Mouse (Mus musculus) liver, embryonic 15.5 days (tissue): ENCODE data around the gene Gm27027. TPM values are rescaled to one million over a fixed set of nuclear protein-coding genes. Genes with fewer than 3 reads are reported as not detected.

Experiments used
- ATAC-seq: fragments of 200-750 bp; cut with Nextera tagmentation; 2 replicates; pipeline ENCODE4 v1.8.0; 2017; ENCODE audit warnings: moderate number of reproducible peaks, mild to moderate bottlenecking, moderate library complexity; ENCODE audit not compliant: insufficient read depth
- H3K27ac ChIP-seq: fragments of 300-500 bp; sonication (generic); replicated peaks from 2 replicates; pipeline ENCODE4 v1.5.1; 2015; ENCODE audit warnings: mild to moderate bottlenecking, inconsistent platforms
- H3K27me3 ChIP-seq: fragments of 300-500 bp; sonication (generic); 2 replicates; pipeline ENCODE4 v1.6.1; 2015; ENCODE audit warnings: mild to moderate bottlenecking, inconsistent platforms
- H3K36me3 ChIP-seq: fragments of 300-500 bp; sonication (generic); replicated peaks from 2 replicates; pipeline ENCODE4 v1.6.1; 2015; ENCODE audit warnings: moderate library complexity, mild to moderate bottlenecking, inconsistent platforms
- H3K4me1 ChIP-seq: fragments of 300-500 bp; sonication (generic); replicated peaks from 2 replicates; pipeline ENCODE4 v1.6.1; 2015; ENCODE audit warnings: inconsistent platforms
- H3K4me2 ChIP-seq: fragments of 300-500 bp; sonication (generic); 2 replicates; pipeline ENCODE4 v1.6.1; 2015; ENCODE audit warnings: moderate library complexity, mild to moderate bottlenecking, inconsistent platforms
- H3K4me3 ChIP-seq: fragments of 300-500 bp; sonication (generic); replicated peaks from 2 replicates; pipeline ENCODE4 v1.5.1; 2015; ENCODE audit warnings: mild to moderate bottlenecking, inconsistent platforms
- H3K9ac ChIP-seq: fragments of 300-500 bp; sonication (generic); 2 replicates; pipeline ENCODE4 v1.6.1; 2015; ENCODE audit warnings: moderate library complexity, mild to moderate bottlenecking, inconsistent platforms
- H3K9me3 ChIP-seq: fragments of 300-500 bp; sonication (generic); replicated peaks from 2 replicates; pipeline ENCODE4 v1.6.1; 2016; ENCODE audit warnings: inconsistent platforms
- WGBS: fragments of 180-500 bp; shearing (Covaris S2); methylation state at CpG from one replicate; pipeline ENCODE4 v1.1.7; 2015; ENCODE audit warnings: mixed read lengths; ENCODE audit not compliant: insufficient replicate concordance; 5-methylcytosine and 5-hydroxymethylcytosine counted together
- polyA plus RNA-seq: library from polyadenylated mRNA; unstranded; fragments of >200 nt; fragmentation: Nextera tagmentation; extraction: Ambion mirVana; gene quantifications from 2 replicates; pipeline ENCODE4 v1.2.1, GENCODE M21; 2015

Gene Gm27027
- polyA plus RNA-seq, 1 experiment from 2014 or later, result not detected

DNA sequence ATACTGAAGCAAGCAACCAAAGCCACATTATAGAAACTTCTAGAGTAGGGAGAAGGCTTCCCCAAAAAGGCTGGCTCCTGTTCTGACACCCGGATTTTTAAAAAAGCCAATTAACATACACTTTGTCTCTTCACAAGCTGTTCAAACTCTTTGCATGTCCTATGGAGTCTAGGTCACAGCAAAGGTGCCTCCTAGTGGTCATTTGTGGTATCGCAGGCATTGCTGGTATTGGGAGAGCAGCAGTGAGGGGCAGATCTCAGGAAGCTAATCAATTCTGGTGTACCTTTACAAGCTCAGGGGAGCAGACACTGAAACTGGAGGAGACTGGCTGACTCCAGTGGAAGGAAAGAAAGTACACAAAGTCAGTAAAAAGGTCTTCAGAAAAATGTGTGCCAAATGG is 6.2 kb upstream of the Gm27027 start:
- H3K36me3 ChIP-seq, result peaks cover 80% of the 10 kb centered on the region
- no peak overlapping the region for H3K9ac ChIP-seq
- ATAC-seq, result no peak
- WGBS, result 7% methylated on average over 2 of the region's 2 CpGs
- no peak overlapping the region for H3K4me2 ChIP-seq
- no peaks in the 10 kb centered on the region for H3K4me1 ChIP-seq
- no peak overlapping the region for H3K4me3 ChIP-seq
- no peak overlapping the region for H3K27ac ChIP-seq
- no peaks in the 10 kb centered on the region for H3K9me3 ChIP-seq
- no peaks in the 10 kb centered on the region for H3K27me3 ChIP-seq

DNA sequence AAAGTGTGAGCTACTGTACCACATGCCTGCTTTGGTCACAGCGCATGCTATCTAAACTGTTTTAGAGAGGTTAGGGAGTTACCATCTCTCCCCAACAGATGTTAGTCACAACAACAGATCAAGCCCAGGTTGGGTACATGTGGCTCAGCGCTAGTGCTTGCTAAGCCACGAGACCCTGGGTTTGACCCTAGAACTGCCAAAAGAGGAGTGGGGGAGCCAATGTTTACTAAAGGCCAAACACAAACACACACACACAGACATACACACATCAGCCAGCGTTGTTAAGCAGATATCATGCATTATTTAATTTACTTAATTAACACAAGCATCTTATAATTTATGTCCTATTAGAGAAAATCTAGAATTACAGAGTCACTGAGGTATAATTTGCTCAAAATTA is 5.8 kb upstream of the Gm27027 start:
- 71% methylated on average over 4 of the region's 4 CpGs for WGBS
- peaks cover 80% of the 10 kb centered on the region for H3K36me3 ChIP-seq

DNA sequence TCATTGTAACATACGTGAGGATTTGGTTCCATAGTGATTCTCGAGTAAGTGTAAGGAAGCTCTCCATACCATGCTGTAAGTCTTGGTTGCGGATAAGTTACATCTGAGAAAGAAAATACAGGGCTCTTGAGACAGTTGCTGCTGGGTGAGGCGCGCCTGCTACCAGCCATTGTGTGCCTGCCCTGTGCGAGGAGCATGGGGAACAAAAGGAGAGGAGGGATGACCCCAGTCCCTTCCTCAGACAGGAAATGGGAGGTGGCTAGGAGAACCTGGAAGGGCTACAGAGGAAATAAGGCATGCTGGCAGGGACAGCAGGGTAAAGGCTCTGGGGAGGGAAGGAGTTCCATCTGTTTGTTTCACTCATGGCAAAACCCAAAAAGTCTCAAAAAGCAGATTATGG is 5.3 kb upstream of the Gm27027 start:
- WGBS, result 76% methylated on average over 6 of the region's 6 CpGs
- Histone ChIP-seq H3K4me2 (no peak overlapping the region), H3K36me3 (peaks cover 77% of the 10 kb centered on the region), H3K9ac (no peak overlapping the region), H3K27me3 (no peaks in the 10 kb centered on the region), H3K4me3 (no peak overlapping the region), H3K27ac (no peak overlapping the region), H3K4me1 (no peaks in the 10 kb centered on the region), H3K9me3 (no peaks in the 10 kb centered on the region)
- ATAC-seq, result no peak

More for the DNA sequence above, 5.8 kb upstream of the Gm27027 start:
- ATAC-seq, result no peak
- H3K27ac ChIP-seq, result no peak overlapping the region
- H3K4me2 ChIP-seq, result no peak overlapping the region
- H3K4me1 ChIP-seq, result no peaks in the 10 kb centered on the region
- H3K9me3 ChIP-seq, result no peaks in the 10 kb centered on the region
- H3K9ac ChIP-seq, result no peak overlapping the region
- H3K4me3 ChIP-seq, result no peak overlapping the region
- no peaks in the 10 kb centered on the region for H3K27me3 ChIP-seq

DNA sequence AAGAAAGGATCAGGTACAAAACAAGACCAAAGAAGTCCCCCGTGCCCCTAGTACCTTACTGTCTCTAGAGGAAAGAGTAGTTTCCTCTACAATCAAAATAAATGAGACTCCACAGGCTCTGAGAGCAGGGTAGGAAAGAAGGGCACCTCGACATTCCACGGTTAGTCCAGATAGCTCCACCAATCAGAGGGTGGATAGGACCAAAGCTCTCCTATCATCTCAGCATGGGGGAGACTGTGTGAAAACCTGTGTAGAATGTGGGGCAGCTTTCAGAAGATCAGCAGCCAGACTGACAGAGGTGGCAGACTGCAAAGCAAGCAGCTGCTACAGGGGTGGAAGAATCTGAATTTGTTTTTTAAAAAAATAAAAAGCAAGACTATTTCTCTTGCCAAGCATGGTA is 3.3 kb downstream of the Gm27027 start:
- H3K4me1 ChIP-seq, result no peaks in the 10 kb centered on the region
- peaks cover 83% of the 10 kb centered on the region for H3K36me3 ChIP-seq
- no peak overlapping the region for H3K4me2 ChIP-seq
- H3K27ac ChIP-seq, result no peak overlapping the region
- no peak overlapping the region for H3K9ac ChIP-seq
- no peak for ATAC-seq
- no peaks in the 10 kb centered on the region for H3K9me3 ChIP-seq
- 59% methylated on average over 3 of the region's 3 CpGs for WGBS
- H3K4me3 ChIP-seq, result no peak overlapping the region
- no peaks in the 10 kb centered on the region for H3K27me3 ChIP-seq

DNA sequence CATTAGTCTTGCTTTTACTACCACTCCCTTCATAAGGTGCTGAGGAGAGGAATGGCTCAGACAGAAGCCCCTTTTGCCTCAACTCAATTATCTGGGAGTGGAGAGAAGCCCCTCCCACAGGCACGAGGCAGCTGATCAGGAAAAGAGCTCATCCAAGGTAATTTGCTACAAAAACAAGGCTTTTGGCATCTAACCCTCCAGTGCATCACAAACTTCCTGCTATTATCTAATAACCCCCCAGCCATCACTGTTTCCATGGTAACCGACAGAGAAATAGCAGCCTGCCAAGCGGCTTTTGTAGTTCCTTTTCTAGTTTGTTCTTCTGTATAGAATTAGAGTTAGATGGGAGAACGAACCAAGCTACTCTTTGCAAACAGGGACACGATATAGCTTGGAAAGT is 3.9 kb downstream of the Gm27027 start:
- Histone ChIP-seq H3K4me2 (no peak overlapping the region), H3K27me3 (no peaks in the 10 kb centered on the region), H3K36me3 (peaks cover 79% of the 10 kb centered on the region), H3K4me3 (no peak overlapping the region), H3K27ac (0 out of 2 replicates have a peak overlapping the region, but pooled peaks have one; percentile 1), H3K9me3 (no peaks in the 10 kb centered on the region), H3K4me1 (no peaks in the 10 kb centered on the region), H3K9ac (no peak overlapping the region)
- ATAC-seq, result no peak
- 56% methylated on average over 5 of the region's 5 CpGs for WGBS

DNA sequence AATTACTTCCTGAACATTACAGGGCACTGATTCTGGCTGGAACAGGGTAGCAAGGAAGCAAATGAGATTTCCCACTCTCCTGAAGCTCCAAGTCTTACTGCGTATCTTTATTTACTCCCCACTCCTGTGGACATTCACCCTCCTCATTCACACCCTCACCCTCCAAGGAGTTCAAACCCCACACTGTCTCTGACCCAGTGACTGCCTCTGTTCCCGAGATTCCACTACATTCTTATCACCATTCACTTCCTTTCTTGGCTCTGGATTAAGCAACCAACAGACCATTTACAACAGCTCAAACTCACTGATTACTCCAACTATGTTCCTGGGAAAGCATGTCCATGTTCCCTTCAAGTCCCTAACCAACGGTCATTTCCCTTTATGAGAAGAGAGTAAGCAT is 4.8 kb downstream of the Gm27027 start:
- WGBS, result 69% methylated on average over 3 of the region's 3 CpGs
- H3K36me3 ChIP-seq, result peaks cover 76% of the 10 kb centered on the region
- no peak overlapping the region for H3K27ac ChIP-seq
- no peak overlapping the region for H3K4me3 ChIP-seq
- H3K4me2 ChIP-seq, result no peak overlapping the region
- H3K9me3 ChIP-seq, result no peaks in the 10 kb centered on the region
- no peaks in the 10 kb centered on the region for H3K27me3 ChIP-seq
- H3K9ac ChIP-seq, result no peak overlapping the region
- H3K4me1 ChIP-seq, result no peaks in the 10 kb centered on the region
- no peak for ATAC-seq

DNA sequence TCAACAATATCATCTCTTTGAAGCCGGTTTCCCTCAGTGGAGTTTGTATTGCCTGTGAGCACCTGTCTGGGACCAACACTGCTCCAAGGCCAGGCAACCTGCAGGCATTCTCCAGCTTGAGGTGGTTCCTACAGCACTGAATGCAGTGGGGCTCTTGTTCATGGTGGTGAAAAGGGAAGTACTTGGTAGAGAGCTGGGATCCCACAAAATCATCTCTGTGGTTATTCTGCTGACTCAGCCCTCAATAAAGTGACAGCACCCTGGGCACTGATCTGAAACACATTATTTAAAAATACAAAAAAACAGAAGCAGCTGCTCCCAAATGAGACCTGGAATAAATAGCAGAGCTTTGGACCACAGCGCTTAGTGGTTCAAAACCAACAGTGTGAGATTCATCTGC is 7.7 kb downstream of the Gm27027 start:
- Histone ChIP-seq H3K4me1 (no peaks in the 10 kb centered on the region), H3K4me2 (no peak overlapping the region), H3K9ac (no peak overlapping the region), H3K27ac (no peak overlapping the region), H3K9me3 (no peaks in the 10 kb centered on the region), H3K4me3 (no peak overlapping the region), H3K36me3 (peaks cover 62% of the 10 kb centered on the region), H3K27me3 (no peaks in the 10 kb centered on the region)
- 78% methylated on average over 2 of the region's 2 CpGs for whole genome bisulfite sequencing
- ATAC-seq, result no peak

DNA sequence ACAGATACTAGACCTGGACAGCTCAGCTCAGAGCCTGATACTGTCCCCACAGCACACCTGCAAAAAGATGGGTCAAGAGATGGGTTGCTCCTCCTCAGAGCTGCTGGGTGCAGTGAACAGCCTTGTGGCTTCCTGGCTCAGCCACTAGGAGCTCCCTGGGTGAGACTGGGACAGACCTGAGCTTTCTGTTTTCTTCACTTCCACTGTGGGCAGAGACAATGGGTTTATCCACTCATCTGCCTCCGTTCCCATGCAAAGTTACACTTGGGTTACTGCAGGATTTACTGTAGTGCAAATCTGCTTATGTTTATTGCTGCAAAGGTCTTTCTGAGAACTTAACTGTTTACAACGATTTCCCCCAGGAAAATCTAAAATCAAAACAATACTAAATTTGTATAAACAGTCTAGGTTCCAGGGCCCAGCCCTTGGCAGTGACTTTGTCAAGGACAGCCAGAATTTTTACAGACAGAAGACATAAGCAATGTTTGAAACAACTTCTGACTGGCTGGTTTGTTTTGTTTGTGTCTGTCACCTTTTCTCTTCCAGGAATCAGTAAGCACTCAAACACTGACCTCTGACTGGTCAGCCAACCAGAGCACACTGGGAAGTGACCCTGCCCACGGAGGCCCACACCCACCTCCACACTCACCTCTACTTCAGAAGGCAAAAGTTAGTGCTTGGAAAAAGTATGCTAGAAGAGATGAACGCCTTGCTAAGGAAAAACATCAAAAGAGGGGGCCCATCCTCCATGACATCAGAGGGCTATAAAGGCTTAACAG is 13.5 kb downstream of the Gm27027 start:
- Histone ChIP-seq H3K27ac (no peak overlapping the region), H3K9ac (no peak overlapping the region), H3K36me3 (peaks cover 39% of the 10 kb centered on the region), H3K27me3 (no peaks in the 10 kb centered on the region), H3K9me3 (no peaks in the 10 kb centered on the region), H3K4me1 (no peaks in the 10 kb centered on the region), H3K4me2 (no peak overlapping the region), H3K4me3 (no peak overlapping the region)
- ATAC-seq, result no peak
- 71% methylated on average over 4 of the region's 4 CpGs for WGBS

DNA sequence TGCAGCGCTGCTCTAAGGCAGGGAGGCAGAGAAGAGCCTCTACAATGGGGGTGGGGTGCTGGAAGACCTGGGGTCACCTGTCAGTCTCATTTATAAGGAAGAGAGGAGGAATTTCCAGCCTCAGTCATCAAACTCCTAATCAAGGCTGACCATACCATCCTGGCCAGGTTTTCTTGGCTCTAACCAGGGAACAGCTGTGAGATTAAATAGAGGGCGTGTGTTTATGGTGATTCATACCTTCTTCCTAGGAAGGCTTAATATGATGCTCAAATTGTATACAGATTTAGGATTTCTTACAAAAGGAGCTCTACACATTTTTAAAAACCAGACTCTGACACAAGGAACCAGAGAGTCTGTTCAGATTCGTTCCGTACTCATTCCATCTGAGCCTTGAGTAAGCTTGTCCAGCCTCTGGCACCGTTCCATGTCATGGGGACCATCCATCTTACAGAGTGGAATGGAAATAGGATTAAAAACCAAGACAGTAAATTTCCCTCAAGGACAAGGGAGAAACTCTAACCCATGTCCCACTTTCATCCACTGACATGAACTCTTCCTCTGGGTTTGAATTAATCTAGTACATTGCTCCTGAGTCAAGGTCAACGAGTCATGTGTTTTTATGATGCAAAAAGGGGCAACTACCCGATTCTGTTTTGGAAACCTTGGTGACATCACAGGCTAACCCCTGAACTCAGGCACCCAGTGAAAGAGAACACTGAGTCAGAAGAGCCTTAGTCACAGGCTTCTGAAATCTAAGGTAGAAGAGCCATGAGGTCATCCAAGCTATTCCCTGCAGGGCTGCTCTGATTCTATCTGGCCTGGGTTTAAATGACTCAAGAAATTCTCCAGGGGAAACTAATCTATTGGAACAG is 16.7 kb downstream of the Gm27027 start:
- Histone ChIP-seq H3K4me3 (no peak overlapping the region), H3K4me1 (peaks cover 10% of the 10 kb centered on the region; the same call in 1 of the 2 replicates), H3K9me3 (no peaks in the 10 kb centered on the region), H3K27ac (no peak overlapping the region), H3K4me2 (no peak overlapping the region), H3K27me3 (peaks cover 21% of the 10 kb centered on the region), H3K36me3 (peaks cover 28% of the 10 kb centered on the region), H3K9ac (no peak overlapping the region)
- ATAC-seq, result no peak
- WGBS, result 73% methylated on average over 7 of the region's 7 CpGs

DNA sequence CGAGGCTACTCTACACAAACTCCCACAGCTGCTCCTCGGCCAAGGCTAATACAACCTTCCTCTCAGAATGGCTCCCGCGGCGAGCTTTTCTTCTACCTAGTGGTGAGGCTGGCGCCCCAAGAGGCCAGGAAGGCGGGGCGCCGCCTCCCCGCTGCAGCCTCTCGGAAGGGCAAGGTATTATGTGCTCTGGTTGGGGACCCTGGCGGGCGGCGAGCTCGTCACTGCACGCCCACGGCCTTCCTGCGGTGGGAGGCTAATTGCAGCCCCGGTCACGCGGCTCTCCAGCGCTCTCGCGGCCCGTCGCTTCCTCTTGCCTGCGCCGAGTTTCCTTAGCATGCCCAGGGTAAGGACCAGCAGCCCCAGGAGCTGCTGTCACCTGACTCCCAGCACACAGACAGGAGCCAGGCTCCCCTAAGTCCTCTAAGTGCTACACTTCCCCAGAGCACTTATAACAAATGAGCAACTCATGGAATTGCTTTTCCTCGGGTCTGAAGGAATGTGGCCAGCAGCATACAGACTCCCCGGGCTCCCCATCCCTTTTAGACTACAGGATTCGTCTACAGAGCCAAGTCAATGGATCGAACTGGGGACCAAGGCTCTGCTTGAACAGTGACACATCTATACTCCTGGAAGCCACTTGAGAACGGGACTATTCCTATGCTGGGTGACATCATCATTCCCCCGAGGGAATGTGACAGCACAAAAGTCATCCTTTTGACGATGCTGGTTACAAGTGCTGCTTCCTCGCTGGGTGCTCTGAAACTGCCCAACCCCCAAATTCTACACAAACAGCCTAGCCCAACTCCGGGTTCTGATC is 19.5 kb downstream of the Gm27027 start:
- Histone ChIP-seq H3K4me3 (peak overlapping the region; percentile 32), H3K27ac (no peak overlapping the region), H3K4me2 (peak overlapping the region; percentile 64), H3K27me3 (peaks cover 22% of the 10 kb centered on the region), H3K9ac (no peak overlapping the region), H3K4me1 (peaks cover 10% of the 10 kb centered on the region; the same call in 1 of the 2 replicates), H3K36me3 (peaks cover 18% of the 10 kb centered on the region), H3K9me3 (no peaks in the 10 kb centered on the region)
- no peak for ATAC-seq
- 3% methylated on average over 37 of the region's 37 CpGs for WGBS
